Mouse (Mus musculus) megakaryocyte-erythroid progenitor cell, adult 5-6 weeks (primary cell): ENCODE data around the gene Trp53bp2. TPM values are rescaled to one million over a fixed set of nuclear protein-coding genes. Genes with fewer than 3 reads are reported as not detected.

Experiments used
- ATAC-seq: replicated peaks from 2 replicates; pipeline ENCODE4 v1.8.0; 2016; ENCODE audit warnings: mild to moderate bottlenecking, inconsistent platforms; ENCODE audit not compliant: severe bottlenecking, poor library complexity, low FRiP score, low TSS enrichment
- total RNA-seq, 2 experiments: library from RNA; stranded (forward) in 1 of 2; stranded (reverse) in 1 of 2; fragments of 200-1000, 215-1000 nt in 1 of 2; fragments of >200 nt in 1 of 2; fragmentation: Nextera tagmentation in 1 of 2; gene quantifications; 2 replicates each; pipeline ENCODE4 v1.2.3; 2014 to 2017

The Trp53bp2 gene
- total RNA-seq, 2 experiments from 2014 or later = 7.5 to 8.2 TPM

- ATAC-seq = no peak
Measured at GRCm38 (mm10) chr1:182494285-182495145, 85.5 kb downstream of the Trp53bp2 start.

- ATAC-seq = no peak
Measured at GRCm38 (mm10) chr1:182496685-182497084, 87.7 kb downstream of the Trp53bp2 start.

- ATAC-seq = no peak
Measured at GRCm38 (mm10) chr1:182497736-182498135, 88.8 kb downstream of the Trp53bp2 start.

GRCm38 (mm10) chr1:182499443-182500089 is 90.6 kb downstream of the Trp53bp2 start:
- no peak for ATAC-seq

- no peak for ATAC-seq
Measured at GRCm38 (mm10) chr1:182500224-182500623, 91.3 kb downstream of the Trp53bp2 start.

- no peak for ATAC-seq
Measured at GRCm38 (mm10) chr1:182500843-182501242, 91.9 kb downstream of the Trp53bp2 start.

GRCm38 (mm10) chr1:182501815-182502405 is 92.9 kb downstream of the Trp53bp2 start:
- ATAC-seq = no peak

- 0 out of 2 replicates have a peak, but pooled peaks have one; percentile 11 for ATAC-seq
Measured at GRCm38 (mm10) chr1:182502491-182503050, 93.6 kb downstream of the Trp53bp2 start.

- ATAC-seq = no peak
Measured at GRCm38 (mm10) chr1:182503206-182503900, 94.4 kb downstream of the Trp53bp2 start.

- ATAC-seq = peak; percentile 79
Measured at GRCm38 (mm10) chr1:182504223-182504622, 95.3 kb downstream of the Trp53bp2 start.

- no peak for ATAC-seq
Measured at GRCm38 (mm10) chr1:182505291-182505690, 96.3 kb downstream of the Trp53bp2 start.

- ATAC-seq = peak; percentile 75
Measured at GRCm38 (mm10) chr1:182506229-182506986, 97.4 kb downstream of the Trp53bp2 start.

- ATAC-seq = no peak
Measured at GRCm38 (mm10) chr1:182509110-182509797, 100.3 kb downstream of the Trp53bp2 start.

GRCm38 (mm10) chr1:182511073-182511472 is 102.1 kb downstream of the Trp53bp2 start:
- ATAC-seq = no peak

GRCm38 (mm10) chr1:182511778-182512177 is 102.8 kb downstream of the Trp53bp2 start:
- ATAC-seq = no peak
